Mouse (Mus musculus): ENCODE measurements at regions not wholly inside any gene's neighbourhood (a gene's known extent, or its start where the extent isn't known, plus 50 kb on each side); places are given as distances from the start of the nearest gene placed in this dataset.

- TF ChIP-seq CTCF (IDR thresholded peaks at IDR 0.05; ENCODE audit: borderline replicate concordance, extremely low read depth, insufficient read depth, insufficient read length) (no peak), POLR2A (IDR thresholded peaks at IDR 0.05; ENCODE audit: borderline replicate concordance, extremely low read depth, insufficient read depth, insufficient read length, poor library complexity, severe bottlenecking) (no peak)
These were observed 156.3 kb upstream of the Sall1 start for GRCm38 (mm10) chr8:89200301-89200700.
